Mouse (Mus musculus): ENCODE measurements around the gene Mis18a. TPM values are rescaled to one million over a fixed set of nuclear protein-coding genes. Genes with fewer than 3 reads are reported as not detected.

Mis18a gene
- total RNA-seq (2021) = 7.4 and 8.6 TPM in 2 replicates
- long read RNA-seq, experiment 1, transcript Mis18a-201 (5 exons, 1,333 nt) = major isoform, 11 of 13 reads
- long read RNA-seq, experiment 1, partial matches to known transcripts = 0 of 13 reads
- long read RNA-seq, experiment 1, other reads (novel, unspliced or antisense) = 1 of 13 reads
- long read RNA-seq, experiment 2, partial matches to known transcripts = 0 of 4 reads
- long read RNA-seq, experiment 2, other reads (novel, unspliced or antisense) = 1 of 4 reads

DNA sequence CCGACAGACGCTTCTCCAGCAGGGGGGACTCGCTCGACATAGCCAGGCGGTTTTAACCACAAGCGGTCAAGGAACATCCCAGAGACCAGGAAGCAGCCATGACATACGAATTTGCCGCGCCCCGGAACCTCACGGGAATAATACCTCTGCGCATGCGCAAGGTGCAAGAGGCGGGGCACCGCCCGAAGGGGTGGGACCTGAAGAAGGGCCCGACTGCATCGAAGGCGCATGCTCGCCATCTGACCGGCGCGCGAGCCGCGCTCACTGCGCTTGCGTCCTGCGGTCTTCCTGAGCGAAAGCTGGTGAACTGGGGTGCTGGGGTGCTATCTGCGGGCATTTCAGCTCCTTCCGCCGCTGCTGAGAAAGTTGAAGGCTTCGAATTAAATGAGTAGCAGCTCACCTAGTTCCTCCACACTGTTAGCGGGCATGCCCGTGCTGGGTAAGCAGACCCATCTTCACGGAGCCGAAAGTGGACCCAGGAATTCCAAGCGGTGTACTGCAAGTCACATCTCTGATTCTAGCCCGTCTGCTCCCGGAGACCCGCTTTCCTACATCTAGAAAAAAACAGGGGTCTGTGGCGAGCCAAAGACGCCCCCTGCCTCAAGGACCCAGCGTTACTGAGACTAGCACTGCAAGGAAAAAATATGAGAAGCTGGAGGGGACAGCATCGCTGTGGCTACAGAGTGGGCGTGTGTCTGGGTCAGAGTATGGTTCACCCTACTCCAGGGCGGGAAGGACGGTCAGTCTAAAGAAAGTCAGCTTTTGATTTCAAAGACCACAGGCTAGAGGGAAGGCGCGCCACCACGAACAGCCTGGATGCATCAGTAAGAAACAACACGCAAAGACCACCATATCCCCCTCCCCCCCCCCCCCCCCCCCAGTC is at the start of gene Mis18a:
Mis18a (minus strand) TSS at position 172 of the 883 bp plus-strand sequence.
- DNase-seq = peak; percentile 98

DNA sequence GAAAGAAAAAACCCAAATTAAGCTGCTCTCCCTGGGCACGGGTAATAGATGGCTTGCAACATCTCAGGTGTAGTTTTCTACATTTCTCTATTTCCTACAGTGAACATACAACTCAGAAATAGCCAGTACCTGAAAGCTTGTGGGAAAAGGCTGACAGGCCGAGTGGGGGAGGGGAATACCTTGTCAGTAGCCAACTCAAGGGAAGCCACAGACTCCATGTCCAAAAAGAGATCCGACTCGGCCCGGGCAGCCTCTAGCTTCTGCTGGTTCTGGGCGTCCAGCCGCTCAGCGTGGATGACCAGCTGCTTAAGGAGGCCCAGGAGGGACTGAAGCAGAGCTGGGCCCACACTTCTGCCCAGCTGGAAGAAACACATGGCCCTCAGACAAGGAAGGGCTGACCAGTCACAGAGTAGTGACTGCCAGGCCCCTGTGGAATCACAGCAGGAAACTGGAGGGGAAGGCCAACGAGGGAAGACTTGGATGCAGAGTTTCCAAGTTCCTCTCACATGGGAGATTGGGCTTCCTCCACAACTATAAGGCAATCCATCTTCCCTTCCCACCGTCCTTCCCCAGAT is 48.8 kb upstream of the Mis18a start:
- DNase-seq = no peak

DNA sequence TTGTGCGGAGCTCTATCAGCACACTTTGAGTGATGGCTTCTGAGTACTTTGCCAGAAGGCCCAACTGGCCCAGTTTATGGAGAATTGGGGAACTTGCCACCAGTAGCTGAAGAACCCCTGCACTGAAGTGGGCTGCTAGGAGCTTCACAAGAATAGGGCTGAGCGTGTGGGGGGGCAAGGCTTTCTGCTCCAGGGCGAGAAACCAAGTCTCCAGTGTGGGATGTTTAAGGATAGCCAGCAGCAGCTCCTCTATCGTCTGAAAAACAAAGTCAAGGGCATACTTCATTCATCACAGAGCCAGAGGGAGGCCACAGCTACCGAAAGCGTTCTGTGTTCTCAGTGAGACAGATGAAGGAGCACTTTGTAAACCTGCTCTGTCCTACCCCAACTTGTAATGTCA is 47.4 kb upstream of the Mis18a start:
- peak; percentile 44 for DNase-seq

DNA sequence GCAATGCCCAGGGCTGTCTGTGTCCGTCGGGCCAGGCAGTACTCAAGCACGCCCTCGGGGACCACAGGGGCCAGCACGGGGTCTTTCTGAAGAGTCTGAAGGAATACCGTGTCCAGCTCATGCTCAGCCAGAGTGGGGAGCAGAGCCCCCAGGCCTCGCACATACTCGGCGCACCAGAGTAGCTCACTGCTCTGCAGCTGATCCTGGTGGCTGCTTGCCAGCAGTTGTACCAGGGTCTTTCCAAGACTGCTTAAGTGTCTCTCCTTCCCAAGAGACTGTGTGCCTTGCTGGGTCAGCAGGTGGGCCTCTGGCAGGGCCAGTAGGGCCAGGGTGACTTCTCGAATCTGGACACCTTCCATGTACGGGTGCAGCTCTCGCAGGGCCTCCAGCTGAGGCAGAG is 47.0 kb upstream of the Mis18a start:
- DNase-seq = no peak

GRCm38 (mm10) chr16:90766919-90767454 is 39.8 kb upstream of the Mis18a start:
- no peak for DNase-seq

DNA sequence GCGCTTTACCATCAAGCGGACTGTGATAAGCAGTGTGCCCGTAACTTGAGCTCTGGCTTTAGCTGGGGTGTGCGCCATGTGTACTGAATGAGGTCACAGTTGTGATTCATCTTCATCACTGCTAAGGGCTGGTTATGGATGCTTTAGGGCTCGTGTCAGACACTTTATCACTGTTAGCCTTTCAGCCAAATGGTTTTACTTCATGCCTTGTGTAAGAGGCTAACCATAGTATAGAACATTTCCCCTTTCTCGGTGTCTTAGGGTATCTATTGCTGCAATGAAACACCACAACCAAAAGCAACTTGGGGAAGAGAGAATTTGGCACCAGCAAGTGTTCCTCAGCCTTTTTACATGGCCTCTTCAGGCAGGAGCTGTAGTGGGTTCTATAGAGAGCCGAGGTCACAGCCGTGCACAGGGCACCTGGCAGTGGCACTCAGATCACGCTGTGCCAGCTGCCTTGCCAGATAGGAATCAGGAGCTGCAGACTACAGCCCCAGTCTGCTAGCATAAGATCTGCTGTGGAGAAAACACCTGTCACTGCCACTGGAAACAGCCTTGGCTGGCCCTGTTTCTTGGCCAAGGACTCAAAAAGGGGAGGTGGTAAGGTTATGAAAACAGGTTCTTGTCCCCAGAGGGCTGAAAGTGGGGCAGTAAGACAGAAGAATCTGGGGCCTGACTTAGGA is 38.1 kb upstream of the Mis18a start:
- peak; percentile 76 for DNase-seq

- no peak for DNase-seq
Measured at GRCm38 (mm10) chr16:90760515-90760914, 33.3 kb upstream of the Mis18a start.

- no peak for DNase-seq
Measured at GRCm38 (mm10) chr16:90759335-90759734, 32.1 kb upstream of the Mis18a start.

GRCm38 (mm10) chr16:90753386-90753941 is 26.3 kb upstream of the Mis18a start:
- DNase-seq = peak; percentile 70

DNA sequence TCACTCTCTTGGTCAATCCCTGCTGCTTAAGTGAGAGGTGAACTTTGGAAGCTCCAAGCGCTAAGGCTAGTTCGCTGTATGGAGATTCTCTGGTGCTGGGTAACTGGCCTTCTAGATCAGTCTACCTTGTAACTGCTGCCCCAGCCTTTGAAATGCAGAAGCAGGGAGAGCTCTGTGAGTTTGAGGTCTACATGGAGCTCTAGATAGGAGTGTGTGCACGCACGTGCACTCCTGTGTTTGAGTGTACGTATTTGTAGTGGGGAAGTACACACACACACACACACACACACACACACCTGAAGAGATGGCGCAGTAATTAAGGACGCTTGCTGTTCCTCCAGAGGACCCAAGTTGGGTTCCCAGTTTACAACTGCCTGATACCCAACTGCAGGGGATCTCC is 21.0 kb upstream of the Mis18a start:
- DNase-seq = no peak

DNA sequence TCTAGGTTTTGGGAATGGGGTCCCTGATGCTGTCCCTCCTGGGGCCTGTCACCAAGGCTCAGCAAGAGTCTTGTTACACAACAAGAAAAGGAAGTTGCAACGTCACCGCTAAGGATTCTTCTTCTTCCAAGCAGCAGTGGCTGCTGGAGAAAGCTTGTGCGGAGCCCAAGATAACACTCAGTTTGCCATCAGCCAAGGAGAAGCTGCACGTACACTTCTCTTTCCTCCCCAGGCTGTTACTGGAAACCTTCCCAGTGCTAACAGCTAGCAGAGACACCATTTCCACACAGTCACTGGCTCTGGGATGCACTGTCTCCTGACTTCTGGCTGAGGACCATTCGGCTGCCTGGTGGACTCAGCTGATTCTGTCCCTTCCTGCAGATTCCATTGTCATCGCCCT is 19.9 kb upstream of the Mis18a start:
- no peak for DNase-seq

GRCm38 (mm10) chr16:90738092-90738956 is 11.1 kb upstream of the Mis18a start, which contains the start of gene Mrap:
Mrap (plus strand) TSS chr16:90738207.
- peak; percentile 95 for DNase-seq

GRCm38 (mm10) chr16:90736672-90737270 is 9.6 kb upstream of the Mis18a start:
- DNase-seq = peak; percentile 89

DNA sequence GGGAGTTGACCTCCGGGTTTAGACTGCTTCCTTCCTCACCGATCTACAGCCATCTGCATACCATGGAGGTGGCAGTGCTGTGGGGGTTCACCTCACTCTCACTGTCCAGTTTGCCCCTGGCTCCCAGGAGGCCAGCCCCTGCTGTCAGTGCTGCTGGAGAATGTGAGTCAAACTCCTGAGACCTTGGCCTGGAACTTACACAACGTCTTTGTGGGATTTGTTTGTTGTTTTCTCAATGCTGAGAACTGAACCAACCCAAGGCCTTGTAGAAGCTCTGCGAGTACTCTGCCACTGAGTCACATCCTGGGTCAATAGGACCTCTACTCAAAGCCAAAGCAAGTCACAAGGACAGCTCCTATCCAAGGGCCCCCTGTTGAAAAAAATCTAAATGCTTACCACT is 8.4 kb upstream of the Mis18a start:
- DNase-seq = peak; percentile 83

GRCm38 (mm10) chr16:90726600-90727227 is 490 bp downstream of the Mis18a start:
- no peak for DNase-seq

DNA sequence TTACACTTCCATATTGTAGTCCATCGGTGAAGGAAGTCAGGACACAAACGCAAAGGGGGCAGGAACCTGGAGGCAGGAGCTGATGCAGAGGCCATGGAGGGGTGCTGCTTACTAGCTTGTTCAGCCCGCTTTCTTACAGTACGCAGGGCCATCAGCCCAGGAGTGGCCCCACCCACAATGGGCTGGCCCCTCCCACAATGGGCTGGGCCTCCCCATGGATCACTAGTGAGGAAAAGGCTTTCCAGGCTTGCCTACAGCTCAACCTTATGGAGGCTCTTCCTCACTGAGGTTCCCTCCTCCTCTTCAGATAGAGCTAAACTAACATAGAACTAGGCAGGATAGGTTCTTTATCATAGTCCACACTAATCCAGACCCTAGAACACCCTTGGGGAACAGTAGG is 3.2 kb downstream of the Mis18a start:
- no peak for DNase-seq

DNA sequence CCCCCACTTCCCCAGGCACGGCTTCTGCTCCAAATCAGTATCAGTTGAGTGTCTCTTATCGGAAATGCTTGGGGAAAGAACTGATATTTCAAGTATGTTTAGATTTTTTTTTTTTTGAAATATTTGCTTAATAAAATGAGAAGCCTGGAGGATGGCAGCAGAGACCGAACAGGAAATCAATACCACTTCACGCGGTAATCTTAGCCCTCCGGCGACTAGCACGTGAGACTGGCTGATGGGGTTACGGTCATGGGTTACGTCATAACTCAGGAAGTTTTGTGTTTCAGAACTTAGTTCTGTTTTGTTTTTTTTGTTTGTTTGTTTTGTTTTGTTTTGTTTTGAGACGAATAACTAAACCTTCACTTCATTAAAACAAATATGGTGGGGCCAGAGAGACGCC is 16.9 kb downstream of the Mis18a start:
- DNase-seq = no peak

DNA sequence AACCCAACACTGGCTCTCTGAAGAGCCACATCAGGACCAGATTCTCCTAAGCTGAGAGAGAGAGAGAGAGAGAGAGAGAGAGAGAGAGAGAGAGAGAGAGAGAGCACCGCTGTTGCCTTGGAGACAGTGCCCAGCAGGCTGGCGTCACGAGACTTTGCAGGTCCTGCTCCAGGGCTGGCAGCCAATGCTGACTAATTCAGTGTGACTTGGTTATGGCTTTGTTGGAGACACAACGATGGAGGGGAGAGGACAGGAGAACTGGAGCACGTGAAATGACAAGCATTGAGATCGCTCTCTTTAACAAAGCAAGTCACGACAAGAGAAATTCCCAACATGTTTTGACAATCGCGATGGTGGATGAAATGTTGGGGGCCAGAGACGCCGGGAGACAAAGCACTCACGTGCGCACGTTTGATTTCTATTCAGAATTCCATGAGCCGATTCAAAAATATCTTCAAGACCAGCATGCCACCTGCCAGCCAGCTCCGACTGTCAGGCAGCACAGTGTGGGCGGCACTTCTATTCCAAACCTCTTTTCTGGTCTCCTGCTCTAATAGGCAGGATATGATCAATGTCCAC is 17.4 kb downstream of the Mis18a start:
- DNase-seq = peak; percentile 86

- no peak for DNase-seq
Measured at GRCm38 (mm10) chr16:90706279-90706678, 20.9 kb downstream of the Mis18a start.
